Mouse (Mus musculus) spleen, adult 2 months (tissue): ENCODE results near the gene Nrg4. TPM values are rescaled to one million over a fixed set of nuclear protein-coding genes. Genes with fewer than 3 reads are reported as not detected.
A peak's percentile ranks its signal among the peaks of the same experiment; 100 is the strongest.
"Not testable (repeated sequence)": the region's sequence is repeated elsewhere in the genome, so short reads cannot be mapped to it uniquely, and the experiment has no call there.

Experiments used
- DNase-seq, 2 experiments: peaks; one replicate each; pipeline versions ENCODE4 v3.0.0 to v3.0.0-alpha.2; 2012 to 2021; ENCODE audit warnings: low spot score in 2 of 2, low read depth in 1 of 2
- H3K27ac ChIP-seq: fragments of 200-500 bp; 2 replicates; pipeline ENCODE4 v1.5.1; 2012; ENCODE audit warnings: low read length, inconsistent platforms; ENCODE audit not compliant: insufficient read depth
- H3K27me3 ChIP-seq: fragments of 200-500 bp; 2 replicates; pipeline ENCODE4 v1.6.1; 2012; ENCODE audit warnings: mild to moderate bottlenecking, moderate library complexity, low read length, inconsistent platforms; ENCODE audit not compliant: control insufficient read depth, insufficient read depth
- H3K36me3 ChIP-seq: fragments of 200-500 bp; 2 replicates; pipeline ENCODE4 v1.6.1; 2012; ENCODE audit warnings: mild to moderate bottlenecking, low read length, inconsistent platforms; ENCODE audit not compliant: control insufficient read depth, insufficient read depth
- H3K4me1 ChIP-seq: fragments of 200-500 bp; 2 replicates; pipeline ENCODE4 v1.6.1; 2011; ENCODE audit warnings: inconsistent platforms; ENCODE audit not compliant: control insufficient read depth, insufficient read depth, insufficient read length
- H3K4me3 ChIP-seq: fragments of 200-500 bp; 2 replicates; pipeline ENCODE4 v1.5.1; 2011; ENCODE audit warnings: mild to moderate bottlenecking, inconsistent platforms; ENCODE audit not compliant: insufficient read depth, insufficient read length; ENCODE audit errors: extremely low read depth
- CTCF ChIP-seq: fragments of 200-500 bp; IDR thresholded peaks from 2 replicates; pipeline ENCODE4 v1.5.1; 2011; ENCODE audit warnings: mild to moderate bottlenecking, inconsistent platforms; ENCODE audit not compliant: insufficient read depth, insufficient read length, insufficient replicate concordance; ENCODE audit errors: extremely low read depth
- POLR2A ChIP-seq: fragments of 200-500 bp; IDR thresholded peaks from 2 replicates; pipeline ENCODE4 v1.6.1; 2011; ENCODE audit warnings: low read depth, low read length, inconsistent platforms
- WGBS: fragments of 180-500 bp; shearing (Covaris S2); methylation state at CpG from one replicate; pipeline ENCODE4 v1.1.7; 2018; 5-methylcytosine and 5-hydroxymethylcytosine counted together
- polyA plus RNA-seq: library from polyadenylated mRNA; depleted of rRNA; stranded (reverse); fragments of >200 nt; gene quantifications from 2 replicates; pipeline ENCODE4 v1.2.3, GENCODE M21; 2012

The Nrg4 gene
- polyA plus RNA-seq, 1 experiment: 0.46 TPM

DNA sequence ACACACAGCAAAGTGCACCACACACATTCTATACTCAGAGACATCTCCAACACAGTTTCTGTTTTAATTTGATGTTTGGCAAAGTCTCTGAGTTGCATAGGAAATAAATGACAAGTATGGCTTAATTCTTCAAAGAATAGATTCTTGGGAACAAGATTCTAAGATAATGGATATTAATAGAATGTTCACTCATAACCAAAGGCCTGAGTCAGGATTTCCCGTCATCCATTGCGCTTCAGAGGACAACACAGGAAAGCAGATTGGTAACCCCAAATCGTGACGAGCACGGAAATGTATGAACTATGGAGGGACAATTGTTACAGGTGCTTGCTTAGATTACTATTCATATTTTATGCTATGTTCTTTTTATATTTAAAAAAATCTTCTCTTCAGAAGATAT lies 71.6 kb downstream of the Nrg4 start:
- no peak overlapping the region for H3K27ac ChIP-seq
- no peaks in the 10 kb centered on the region for H3K27me3 ChIP-seq
- DNase-seq: no peak
- no peak overlapping the region for H3K4me3 ChIP-seq
- WGBS: 78% methylated on average over 5 of the region's 5 CpGs
- H3K4me1 ChIP-seq: no peaks in the 10 kb centered on the region
- no peaks in the 10 kb centered on the region for H3K36me3 ChIP-seq
- TF ChIP-seq CTCF (no peak), POLR2A (no peak)

DNA sequence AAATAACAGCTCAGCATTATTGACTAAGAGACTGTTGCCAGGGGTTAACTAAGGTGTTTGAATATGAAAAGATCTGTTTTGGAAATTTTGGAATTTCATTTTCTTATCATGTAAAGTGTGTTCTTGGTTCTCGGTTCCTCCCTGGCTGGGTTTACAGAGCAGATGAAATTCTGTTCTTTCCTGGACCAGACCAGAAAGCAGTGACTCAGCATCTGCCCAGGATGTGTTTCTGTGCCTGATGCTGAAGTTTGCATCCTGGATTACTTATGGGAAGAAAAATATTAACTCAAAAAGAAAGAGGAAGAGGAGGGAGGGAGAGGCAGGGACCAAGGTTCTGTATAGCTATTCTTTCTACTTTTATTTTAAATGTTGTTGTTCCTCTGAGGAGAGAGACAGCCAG lies 72.8 kb downstream of the Nrg4 start:
- TF ChIP-seq POLR2A (no peak), CTCF (no peak)
- H3K27me3 ChIP-seq: no peaks in the 10 kb centered on the region
- WGBS: 37% methylated on average over 1 of the region's 1 CpGs
- H3K36me3 ChIP-seq: no peaks in the 10 kb centered on the region
- no peak overlapping the region for H3K27ac ChIP-seq
- no peaks in the 10 kb centered on the region for H3K4me1 ChIP-seq
- no peak for DNase-seq
- H3K4me3 ChIP-seq: no peak overlapping the region

DNA sequence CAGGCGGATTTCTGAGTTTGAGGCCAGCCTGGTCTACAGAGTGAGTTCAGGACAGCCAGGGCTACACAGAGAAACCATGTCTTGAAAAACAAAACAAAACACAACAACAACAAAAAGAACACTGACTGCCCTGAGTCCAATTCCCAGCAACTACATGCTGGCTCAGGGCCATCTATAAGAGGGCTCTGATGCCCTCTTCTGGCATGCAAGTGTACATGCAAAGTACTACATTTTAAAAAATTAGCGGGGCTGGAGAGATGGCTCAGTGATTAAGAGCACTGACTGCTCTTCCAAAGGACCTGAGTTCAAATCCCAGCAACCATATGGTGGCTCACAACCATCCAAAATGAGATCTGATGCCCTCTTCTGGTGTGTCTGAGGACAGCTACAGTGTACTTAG lies 74.5 kb downstream of the Nrg4 start:
- not testable (repeated sequence) for H3K27me3 ChIP-seq, H3K4me1 ChIP-seq, H3K36me3 ChIP-seq, DNase-seq, H3K4me3 ChIP-seq, H3K27ac ChIP-seq
- WGBS: 51% methylated on average over 2 of the region's 2 CpGs
- TF ChIP-seq CTCF: peak; percentile 19; the same call in 1 of the 2 replicates

DNA sequence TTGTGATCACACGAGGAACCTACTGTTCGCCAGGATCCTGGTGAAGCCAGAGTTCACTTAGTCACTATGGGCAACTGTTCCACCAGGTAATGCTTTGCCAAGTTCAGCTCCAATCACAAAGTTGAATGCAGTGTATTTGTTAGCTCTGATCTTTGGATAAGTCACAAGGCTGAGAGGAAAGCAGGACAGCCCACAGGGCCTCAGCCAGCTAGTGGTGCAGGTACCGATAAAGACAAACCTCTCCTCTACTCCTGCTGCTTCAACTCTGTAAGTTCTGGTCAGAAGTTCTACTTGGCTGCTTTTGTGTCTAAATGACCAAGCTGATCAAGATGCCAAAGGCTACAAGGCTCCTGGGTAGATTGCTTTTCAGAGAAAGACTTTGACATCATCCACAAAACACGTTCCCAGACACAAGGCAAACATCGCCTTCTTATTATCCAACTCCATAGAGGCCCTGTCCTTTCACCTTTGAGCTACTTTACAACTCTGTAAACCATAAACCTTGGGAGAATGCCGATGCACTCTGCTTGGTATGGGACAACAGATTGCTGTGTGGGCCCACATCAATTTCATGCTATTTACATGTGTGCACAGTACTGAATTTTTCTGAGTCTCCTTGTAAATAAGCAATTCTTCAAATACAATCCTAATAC lies 75.9 kb downstream of the Nrg4 start:
- H3K27me3 ChIP-seq: no peaks in the 10 kb centered on the region
- TF ChIP-seq POLR2A (no peak), CTCF (no peak)
- H3K4me3 ChIP-seq: no peak overlapping the region
- no peak overlapping the region for H3K27ac ChIP-seq
- no peaks in the 10 kb centered on the region for H3K4me1 ChIP-seq
- H3K36me3 ChIP-seq: no peaks in the 10 kb centered on the region
- 77% methylated on average over 6 of the region's 6 CpGs for WGBS
- DNase-seq: no peak

DNA sequence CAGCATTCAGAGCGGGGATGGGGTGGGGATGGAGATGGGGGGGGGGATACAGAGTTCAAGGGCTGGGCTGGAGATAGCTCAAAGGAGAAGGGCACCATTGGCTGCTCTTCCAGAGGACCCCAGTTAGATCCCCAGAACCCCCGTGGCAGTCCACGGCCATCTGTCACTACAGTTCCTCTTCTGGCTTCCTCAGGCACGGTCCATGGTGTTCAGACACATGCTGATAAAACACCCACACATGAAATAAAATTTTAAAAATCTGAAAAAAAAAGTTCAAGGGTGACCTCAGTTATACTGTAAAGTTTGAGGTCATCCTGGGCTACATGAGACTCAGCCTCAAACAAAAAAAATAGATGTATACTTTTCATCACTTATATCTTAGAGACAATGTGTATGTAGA lies 78.2 kb downstream of the Nrg4 start:
- H3K4me3 ChIP-seq: no peak overlapping the region
- H3K27ac ChIP-seq: no peak overlapping the region
- no peaks in the 10 kb centered on the region for H3K27me3 ChIP-seq
- H3K4me1 ChIP-seq: no peaks in the 10 kb centered on the region
- H3K36me3 ChIP-seq: no peaks in the 10 kb centered on the region
- no peak for DNase-seq
- WGBS: 24% methylated on average over 4 of the region's 4 CpGs
- TF ChIP-seq POLR2A (no peak), CTCF (no peak)

DNA sequence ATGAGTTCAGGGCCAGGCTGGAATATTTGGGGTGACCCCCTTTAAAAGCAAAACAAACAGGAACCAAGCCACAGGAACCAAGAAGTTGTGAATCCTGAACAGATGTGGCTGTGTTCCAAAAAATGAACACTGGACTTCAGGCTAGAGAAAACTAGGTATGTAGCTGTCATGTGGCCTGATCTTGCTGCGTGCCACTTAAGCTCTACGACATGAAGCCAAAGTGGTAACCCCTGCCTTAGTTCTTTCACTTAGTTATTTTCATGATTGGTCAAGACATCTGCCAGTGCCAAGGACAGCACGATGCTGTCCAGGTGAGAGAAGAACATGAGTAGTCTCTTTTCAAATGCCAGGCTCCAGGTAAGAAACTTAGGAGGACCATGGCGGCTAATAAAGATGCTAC lies 79.7 kb downstream of the Nrg4 start:
- Histone ChIP-seq H3K27me3 (no peaks in the 10 kb centered on the region), H3K4me3 (no peak overlapping the region), H3K27ac (no peak overlapping the region), H3K36me3 (no peaks in the 10 kb centered on the region), H3K4me1 (no peaks in the 10 kb centered on the region)
- DNase-seq: no peak
- 90% methylated on average over 4 of the region's 4 CpGs for WGBS
- TF ChIP-seq CTCF (no peak), POLR2A (no peak)

DNA sequence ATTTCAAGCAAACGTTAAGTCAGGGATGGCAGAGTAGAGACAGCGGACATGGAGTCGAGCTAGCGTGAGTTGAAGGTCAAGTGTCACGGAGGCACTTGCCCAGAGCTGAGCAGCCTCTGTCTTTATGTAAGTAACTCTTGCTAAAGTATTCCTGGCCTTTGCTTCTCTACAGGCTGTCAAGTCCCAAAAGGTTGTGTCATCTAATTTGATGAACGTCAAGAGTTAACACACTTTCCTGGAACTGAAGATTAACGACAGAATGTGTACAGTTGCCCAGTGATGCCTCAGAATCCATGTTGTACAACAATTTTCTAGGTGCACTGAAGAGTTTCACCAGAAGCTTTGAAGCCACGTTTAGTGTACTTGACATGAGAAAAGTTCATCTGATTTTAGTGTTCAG lies 80.2 kb downstream of the Nrg4 start:
- Histone ChIP-seq H3K36me3 (no peaks in the 10 kb centered on the region), H3K4me1 (peaks cover 2% of the 10 kb centered on the region; the same call in 1 of the 2 replicates), H3K4me3 (no peak overlapping the region), H3K27ac (no peak overlapping the region), H3K27me3 (no peaks in the 10 kb centered on the region)
- no peak for DNase-seq
- WGBS: 81% methylated on average over 8 of the region's 8 CpGs
- TF ChIP-seq POLR2A (no peak), CTCF (no peak)

DNA sequence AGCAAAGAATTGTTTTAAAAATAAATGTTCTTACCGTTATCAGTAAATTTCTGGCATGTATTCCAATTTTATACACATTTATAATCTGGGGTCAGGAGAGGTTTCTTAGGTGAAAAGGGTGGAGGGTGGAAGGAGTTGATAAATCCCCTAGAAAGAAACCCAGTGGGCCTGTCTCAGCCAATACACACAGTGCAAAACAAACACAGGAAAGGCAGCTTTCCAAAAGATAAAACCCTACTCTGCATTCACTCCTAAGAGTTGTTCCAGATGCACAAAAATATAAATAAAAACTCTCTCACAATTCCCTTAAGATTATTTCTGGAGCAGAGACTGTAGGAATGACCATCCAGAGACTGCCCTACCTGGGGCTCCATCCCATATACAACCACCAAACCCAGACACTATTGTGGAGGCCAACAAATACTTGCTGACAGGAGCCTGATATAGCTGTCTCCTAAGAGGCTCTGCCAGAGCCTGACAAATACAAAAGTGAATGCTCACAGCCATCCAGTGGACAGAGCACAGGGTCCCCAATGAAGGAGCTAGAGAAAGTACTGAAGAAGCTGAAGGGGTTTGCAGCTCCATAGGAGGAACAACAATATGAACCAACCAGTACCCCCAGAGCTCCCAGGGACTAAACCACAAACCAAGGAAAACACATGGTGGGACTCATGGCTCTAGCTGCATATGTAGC lies 81.4 kb downstream of the Nrg4 start:
- not testable (repeated sequence) for H3K4me3 ChIP-seq, H3K27ac ChIP-seq, H3K36me3 ChIP-seq, DNase-seq, H3K4me1 ChIP-seq, H3K27me3 ChIP-seq
- WGBS: 88% methylated on average over 1 of the region's 1 CpGs
